Mouse (Mus musculus) thymus, postnatal 0 days (tissue): ENCODE measurements at regions not wholly inside any gene's neighbourhood (a gene's known extent, or its start where the extent isn't known, plus 50 kb on each side); places are given as distances from the start of the nearest gene placed in this dataset.

Source experiments
- DNase-seq: peaks from one replicate; pipeline ENCODE4 v3.0.0-alpha.2; 2015; ENCODE audit warnings: low spot score

DNA sequence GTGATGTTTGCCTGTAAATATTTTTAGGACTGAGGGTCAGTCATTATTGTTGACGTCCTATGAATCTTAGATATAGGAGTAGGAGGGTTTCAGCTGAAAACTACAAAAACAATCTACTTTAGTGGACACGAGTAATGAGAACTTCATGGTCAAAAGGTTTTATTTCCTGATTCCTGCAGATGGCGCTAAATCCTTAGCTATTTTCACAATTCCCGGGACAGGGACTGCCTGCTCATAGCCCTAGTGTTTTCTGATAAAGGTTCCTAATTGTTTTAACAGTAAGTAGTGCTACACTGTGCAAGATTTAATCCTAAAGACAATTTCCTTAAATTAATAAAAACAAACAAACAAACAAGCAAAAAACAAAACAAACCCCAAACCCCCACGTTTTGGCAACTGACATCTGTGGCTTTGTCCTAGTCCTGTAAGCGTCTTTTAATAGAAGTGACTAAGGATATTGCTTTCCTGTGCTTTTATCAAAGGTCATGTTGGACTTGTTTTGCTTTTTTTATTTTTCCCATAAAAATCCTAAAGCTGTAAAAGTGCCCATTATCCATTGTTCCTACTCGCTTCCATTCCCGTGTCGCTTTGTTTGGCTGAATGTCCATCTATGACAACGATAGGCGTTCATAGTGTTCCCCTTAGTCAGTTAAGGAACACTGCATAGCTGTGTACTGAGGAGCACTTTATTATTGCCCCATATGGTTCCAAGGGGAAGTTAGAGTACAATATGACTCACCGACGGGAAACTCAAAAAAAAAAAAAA is 53.5 kb upstream of the Akr1e1 start:
- peak; percentile 4 for DNase-seq
